Comparison of ENCODE assay signal across 9 mouse cellular contexts in the genomic region with DNA sequence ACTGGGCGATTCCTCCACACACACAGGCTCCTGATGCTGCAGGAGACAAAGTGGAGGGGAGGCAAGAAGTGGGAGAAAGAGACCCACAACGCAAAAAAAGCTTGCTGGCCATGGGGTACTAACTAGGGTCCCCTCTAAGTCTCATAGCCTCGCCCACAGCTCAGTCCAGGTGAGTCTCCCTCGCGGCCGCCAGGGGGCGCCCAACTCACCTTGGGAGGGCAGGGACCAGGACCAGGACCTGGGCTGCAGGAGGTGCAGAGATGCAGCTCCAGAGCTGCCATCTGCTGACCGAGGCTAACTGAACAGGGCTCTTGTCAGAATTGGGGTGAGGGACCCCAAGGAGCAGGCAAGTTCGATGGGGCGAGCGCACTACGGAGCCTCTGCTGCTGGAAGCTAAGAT. TPM values are rescaled to one million over a fixed set of nuclear protein-coding genes. Genes with fewer than 3 reads are reported as not detected.
DNase-seq lines count a peak whose midpoint lies in the region; ATAC-seq and TF ChIP-seq lines count a peak whose summit lies in the region.
"Had no signal": no experiment of that assay in that cellular context is flagged by ENCODE, and none has a peak within 500 bp of the region (broad histone marks: within the 10 kb centered on the region; RNA-seq: fewer than 3 reads in every experiment).

No protein-coding gene starts in this region.

- peak; percentile 72 for ATAC-seq in common myeloid progenitor, adult 5-6 weeks (replicated peaks; ENCODE audit: low read depth, poor library complexity, severe bottlenecking)
- ATAC-seq in granulocyte monocyte progenitor cell, adult 5-6 weeks (replicated peaks; ENCODE audit: poor library complexity, severe bottlenecking), result peak; percentile 68
- no peak for ATAC-seq in activated CD4-positive, CD25-positive, alpha-beta regulatory T cell, adult 4 months

- peaks cover 7 to 38% of the 10 kb centered on the region in 2 experiments; a peak in 3 of 4 replicates for H3K4me1 ChIP-seq in CH12.LX (ENCODE audit: control insufficient read depth in 1 of 2, insufficient read depth in 2 of 2)

- dilution Hi-C loops in CH12.LX (cut with MboI; ENCODE audit: extremely low pct_ligation_motif_present, extremely low pct_unique_long_range_greater_than_20kb, low sequenced_read_pairs), result no loop called here

- DNase-seq in CH12.LX (ENCODE audit: extremely low read depth) (peak; percentile 54), WW6 (ENCODE audit: low read depth, low spot score) (peak; percentile 52)
- peak; percentile 30 for DNase-seq in kidney, postnatal 14 days
- peak; percentile 41 for DNase-seq in lung, postnatal 25 days (ENCODE audit: low spot score)
- peak; percentile 22 for DNase-seq in right cerebral cortex, postnatal 25 days

- no peaks in the 10 kb centered on the region for H3K79me2 ChIP-seq in CH12.LX (replicated peaks; ENCODE audit: control insufficient read depth, extremely low read depth, insufficient read depth, poor library complexity, severe bottlenecking)

- peak; percentile 49 to 92; a peak in 3 of 4 replicates for TF ChIP-seq CTCF in CH12.LX (conservative IDR thresholded peaks at IDR 0.05 in 1 of 2, IDR thresholded peaks at IDR 0.05 in 1 of 2; ENCODE audit: low read depth in 2 of 2, low read length in 2 of 2)

- H3K9me3 ChIP-seq in CH12.LX (replicated peaks; ENCODE audit: low read length), result no peaks in the 10 kb centered on the region

- H3K4me3 ChIP-seq in CH12.LX (replicated peaks in 1 of 3; ENCODE audit: low read depth in 2 of 3, low read length in 2 of 3, poor library complexity in 1 of 3), result no peak overlapping the region

- no peak overlapping the region for H3K27ac ChIP-seq in CH12.LX (ENCODE audit: insufficient read depth, low read depth)

- TF ChIP-seq EP300 in CH12.LX (IDR thresholded peaks at IDR 0.05; ENCODE audit: low read length), result no peak

- H3K4me2 ChIP-seq in CH12.LX (ENCODE audit: insufficient read depth, low read depth, poor library complexity, severe bottlenecking), result no peak overlapping the region

- no peaks in the 10 kb centered on the region for H3K27me3 ChIP-seq in CH12.LX (replicated peaks)

- H3K36me3 ChIP-seq in CH12.LX (replicated peaks in 1 of 2; ENCODE audit: control insufficient read depth in 1 of 2, insufficient read depth in 1 of 2, low read length in 1 of 2), result no peaks in the 10 kb centered on the region

- H3K9ac ChIP-seq in CH12.LX (ENCODE audit: insufficient read depth, low read depth), result no peak overlapping the region

- in situ Hi-C loops in CH12.LX (cut with MboI; ENCODE audit: low pct_ligation_motif_present, low pct_unique_long_range_greater_than_20kb, low sequenced_read_pairs), result loop anchor here (5.0 kb wide), 1 partner anchor 89 kb away; no protein-coding TSS in a partner anchor

- peak; percentile 66 for TF ChIP-seq RAD21 in CH12.LX (IDR thresholded peaks at IDR 0.05; ENCODE audit: low read depth, low read length)

- TF ChIP-seq POLR2A in CH12.LX (IDR thresholded peaks at IDR 0.05; ENCODE audit: low read depth, low read length), result no peak

TF ChIP-seq in CH12.LX, 34 proteins besides CTCF, POLR2A, EP300 and RAD21:
- TF ChIP-seq JUN (IDR thresholded peaks at IDR 0.05; ENCODE audit: insufficient read depth, low read depth, low read length) (no peak), ZMIZ1 (IDR thresholded peaks at IDR 0.05; ENCODE audit: low read depth, low read length) (no peak), HCFC1 (IDR thresholded peaks at IDR 0.05; ENCODE audit: low read depth, low read length) (no peak), E2F4 (IDR thresholded peaks at IDR 0.05; ENCODE audit: insufficient replicate concordance, low read depth, low read length) (no peak), SMC3 (IDR thresholded peaks at IDR 0.05; ENCODE audit: low read depth, low read length) (peak; percentile 97), ZC3H11A (IDR thresholded peaks at IDR 0.05; ENCODE audit: low read depth, low read length) (peak; percentile 70), ZKSCAN1 (IDR thresholded peaks at IDR 0.05; ENCODE audit: borderline replicate concordance, low read depth, low read length) (no peak), IRF4 (IDR thresholded peaks at IDR 0.05; ENCODE audit: low read depth, low read length) (0 out of 2 replicates have a peak, but pooled peaks have one; percentile 23)
TF ChIP-seq in CH12.LX: peak in this region for 3.

RNA-seq across cellular contexts. Expression of gene Fcrl5, which starts 24.4 kb away (rescaled TPM):
- total RNA-seq in CH12.LX (2012; rRNA removed) (3.8 and 5.5 TPM in 2 replicates), CH12.LX (2014; rRNA removed) (18.5 and 19.2 TPM in 2 replicates)
- 16.9 and 20.7 TPM in 2 replicates for polyA plus RNA-seq in CH12.LX (2012; ENCODE audit: insufficient read length, low read depth)
- not detected in 2 replicates for total RNA-seq in common myeloid progenitor, adult 5-6 weeks (2017)
- not detected in 2 replicates for total RNA-seq in granulocyte monocyte progenitor cell, adult 5-6 weeks (2014; fragmentation: Nextera tagmentation)
- 0.21 TPM in 1 of 2 replicates, not detected in the other for total RNA-seq in granulocyte monocyte progenitor cell, adult 5-6 weeks (2017)
- not detected for polyA plus RNA-seq in activated CD4-positive, CD25-positive, alpha-beta regulatory T cell, adult 4 months (2017; shearing (Covaris generic))

RNA-seq across cellular contexts. Expression of gene Fcrl1, which starts 35.0 kb away (rescaled TPM):
- total RNA-seq in CH12.LX (2012; rRNA removed) (17.6 and 20.6 TPM in 2 replicates), CH12.LX (2014; rRNA removed) (45.2 and 47.1 TPM in 2 replicates)
- 50.1 and 54.9 TPM in 2 replicates for polyA plus RNA-seq in CH12.LX (2012; ENCODE audit: insufficient read length, low read depth)
- 1.1 and 2.9 TPM in 2 replicates for total RNA-seq in common myeloid progenitor, adult 5-6 weeks (2017)
- total RNA-seq in granulocyte monocyte progenitor cell, adult 5-6 weeks (2014; fragmentation: Nextera tagmentation), result 2.1 and 4.1 TPM in 2 replicates
- 0.69 and 0.82 TPM in 2 replicates for total RNA-seq in granulocyte monocyte progenitor cell, adult 5-6 weeks (2017)
- polyA plus RNA-seq in activated CD4-positive, CD25-positive, alpha-beta regulatory T cell, adult 4 months (2017; shearing (Covaris generic)), result 10 to 100 TPM; 23.6 to 38.1 TPM

RNA-seq across cellular contexts. Expression of gene Cd5l, which starts 53.5 kb away (rescaled TPM):
- total RNA-seq in CH12.LX (2012; rRNA removed), result 0.13 and 0.17 TPM in 2 replicates
- 0.11 and 0.15 TPM in 2 replicates for total RNA-seq in CH12.LX (2014; rRNA removed)
- polyA plus RNA-seq in CH12.LX (2012; ENCODE audit: insufficient read length, low read depth), result 0.11 TPM in 1 of 2 replicates, not detected in the other
- total RNA-seq in common myeloid progenitor, adult 5-6 weeks (2017), result 0.29 and 0.37 TPM in 2 replicates
- not detected in 2 replicates for total RNA-seq in granulocyte monocyte progenitor cell, adult 5-6 weeks (2014; fragmentation: Nextera tagmentation)
- 0.65 TPM in 1 of 2 replicates, not detected in the other for total RNA-seq in granulocyte monocyte progenitor cell, adult 5-6 weeks (2017)
- under 1 TPM; 0.46 to 0.49 TPM for polyA plus RNA-seq in activated CD4-positive, CD25-positive, alpha-beta regulatory T cell, adult 4 months (2017; shearing (Covaris generic))
- total RNA-seq: left cerebral cortex, postnatal 10 days had no signal
